Mouse (Mus musculus): ENCODE measurements at regions not wholly inside any gene's neighbourhood (a gene's known extent, or its start where the extent isn't known, plus 50 kb on each side); places are given as distances from the start of the nearest gene placed in this dataset.

DNA sequence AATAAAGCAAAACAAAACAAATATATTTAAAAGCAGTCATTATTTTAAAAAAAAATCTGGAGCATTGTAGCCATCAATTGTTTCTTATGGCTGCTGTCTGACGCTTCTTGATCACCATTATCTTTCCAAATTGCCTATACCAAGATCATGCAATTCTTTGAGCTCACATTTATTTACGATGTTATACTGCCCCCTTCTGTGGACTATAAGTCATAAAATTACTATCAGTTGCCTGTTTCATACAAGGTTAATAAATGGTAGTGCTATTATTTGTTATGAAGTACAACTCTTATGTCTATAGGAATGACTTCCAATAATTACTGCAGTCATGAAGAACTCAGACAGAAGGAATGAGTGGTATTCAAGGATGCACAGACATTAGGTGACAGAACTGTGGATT, 57.3 kb upstream of the Eda2r start:
- TF ChIP-seq POLR2A (IDR thresholded peaks at IDR 0.05; ENCODE audit: borderline replicate concordance, control insufficient read depth, low read depth, low read length) (no peak), CTCF (IDR thresholded peaks at IDR 0.05; ENCODE audit: control insufficient read depth, insufficient read depth, low read length) (no peak)
